Mouse (Mus musculus): ENCODE measurements around the gene Scrn3. TPM values are rescaled to one million over a fixed set of nuclear protein-coding genes. Genes with fewer than 3 reads are reported as not detected.

The Scrn3 gene
- total and polyA plus RNA-seq, 2 experiments from 2014 or later = 5.1 to 5.3 TPM

DNA sequence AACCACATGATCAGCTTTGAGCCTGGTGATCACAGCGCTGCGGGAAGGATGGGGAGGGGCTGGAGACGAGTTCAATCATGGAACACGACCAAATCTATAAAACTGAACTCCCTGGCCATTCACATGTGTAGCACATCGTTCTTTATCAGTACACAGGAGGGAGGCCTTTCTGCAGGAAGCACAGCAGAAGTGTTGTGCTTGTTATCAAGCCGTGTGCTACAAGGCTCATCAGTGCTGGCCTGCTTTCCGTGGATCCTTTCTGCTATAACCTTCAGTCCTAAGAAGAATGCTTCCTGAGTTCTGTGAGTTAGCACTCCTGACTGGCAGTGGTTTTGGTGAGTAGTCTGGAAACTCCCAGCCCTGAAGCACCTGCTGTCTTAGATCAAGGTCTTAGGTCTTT lies 17.4 kb upstream of the Scrn3 start:
- Histone ChIP-seq H3K9ac (no peak overlapping the region), H3K9me3 (ENCODE audit: low read length) (no peaks in the 10 kb centered on the region), H3K4me1 (ENCODE audit: insufficient read depth) (no peaks in the 10 kb centered on the region), H3K27me3 (ENCODE audit: insufficient read depth, low read length) (no peaks in the 10 kb centered on the region), H3K36me3 (ENCODE audit: insufficient read depth) (peaks cover 31% of the 10 kb centered on the region), H3K4me3 (ENCODE audit: low read depth, low read length) (no peak overlapping the region), H3K27ac (ENCODE audit: low read depth, low read length) (no peak overlapping the region), H3K4me2 (ENCODE audit: low read depth) (no peak overlapping the region)
- ATAC-seq = no peak
- TF ChIP-seq CTCF (IDR thresholded peaks at IDR 0.05; ENCODE audit: low read depth) = no peak
- no peak for DNase-seq
- WGBS = 85% methylated on average over 7 of the region's 7 CpGs

DNA sequence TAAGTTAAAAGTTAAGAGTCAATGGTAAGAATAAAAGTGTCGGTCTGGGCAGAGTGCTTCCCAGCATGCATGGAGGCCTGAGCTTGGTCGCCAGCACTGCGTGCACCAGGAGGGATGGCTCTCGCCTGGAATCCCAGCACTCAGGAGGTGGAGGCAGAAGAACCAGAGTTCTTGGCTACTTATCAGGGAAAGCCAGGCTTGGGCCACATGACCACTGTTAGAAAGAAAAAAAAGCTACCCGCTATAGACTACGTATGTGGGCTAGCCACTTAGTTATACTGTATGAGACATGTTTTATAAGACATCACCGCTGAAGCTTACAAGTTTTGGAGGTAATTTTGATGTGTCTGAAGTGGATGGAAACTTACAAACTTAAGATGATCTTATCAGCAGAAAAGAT lies 14.2 kb upstream of the Scrn3 start:
- TF ChIP-seq CTCF (IDR thresholded peaks at IDR 0.05; ENCODE audit: low read depth) = no peak
- Histone ChIP-seq H3K4me2 (ENCODE audit: low read depth) (no peak overlapping the region), H3K9ac (no peak overlapping the region), H3K4me3 (ENCODE audit: low read depth, low read length) (no peak overlapping the region), H3K36me3 (ENCODE audit: insufficient read depth) (peaks cover 27% of the 10 kb centered on the region), H3K27ac (ENCODE audit: low read depth, low read length) (no peak overlapping the region), H3K4me1 (ENCODE audit: insufficient read depth) (no peaks in the 10 kb centered on the region), H3K27me3 (ENCODE audit: insufficient read depth, low read length) (no peaks in the 10 kb centered on the region), H3K9me3 (ENCODE audit: low read length) (no peaks in the 10 kb centered on the region)
- DNase-seq (no peak), ATAC-seq (no peak)
- WGBS = 74% methylated on average over 7 of the region's 7 CpGs

DNA sequence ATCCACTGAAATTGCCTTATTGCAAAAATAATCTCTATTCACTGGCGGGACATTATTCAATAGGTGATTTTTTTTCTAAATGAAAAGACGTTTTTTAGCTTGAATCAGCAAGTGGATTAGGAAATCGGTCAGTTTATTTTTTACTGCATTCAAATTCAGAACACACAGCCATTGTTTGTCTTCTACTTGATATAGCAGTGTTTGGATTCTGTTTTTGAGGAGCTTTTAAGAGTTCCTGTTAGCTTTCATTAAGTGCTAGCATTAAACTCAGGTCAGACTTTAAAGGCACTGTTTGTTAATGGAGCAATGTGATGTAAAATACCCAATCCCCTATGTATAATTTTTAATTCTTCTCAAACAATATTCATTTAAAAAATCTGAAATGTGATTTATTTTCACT lies 13.6 kb upstream of the Scrn3 start:
- Histone ChIP-seq H3K9me3 (ENCODE audit: low read length) (no peaks in the 10 kb centered on the region), H3K36me3 (ENCODE audit: insufficient read depth) (peaks cover 32% of the 10 kb centered on the region), H3K4me2 (ENCODE audit: low read depth) (no peak overlapping the region), H3K4me1 (ENCODE audit: insufficient read depth) (no peaks in the 10 kb centered on the region), H3K4me3 (ENCODE audit: low read depth, low read length) (no peak overlapping the region), H3K9ac (no peak overlapping the region), H3K27me3 (ENCODE audit: insufficient read depth, low read length) (no peaks in the 10 kb centered on the region), H3K27ac (ENCODE audit: low read depth, low read length) (no peak overlapping the region)
- DNase-seq = no peak
- WGBS = 29% methylated on average over 3 of the region's 3 CpGs
- ATAC-seq = no peak
- TF ChIP-seq CTCF (IDR thresholded peaks at IDR 0.05; ENCODE audit: low read depth) = no peak

DNA sequence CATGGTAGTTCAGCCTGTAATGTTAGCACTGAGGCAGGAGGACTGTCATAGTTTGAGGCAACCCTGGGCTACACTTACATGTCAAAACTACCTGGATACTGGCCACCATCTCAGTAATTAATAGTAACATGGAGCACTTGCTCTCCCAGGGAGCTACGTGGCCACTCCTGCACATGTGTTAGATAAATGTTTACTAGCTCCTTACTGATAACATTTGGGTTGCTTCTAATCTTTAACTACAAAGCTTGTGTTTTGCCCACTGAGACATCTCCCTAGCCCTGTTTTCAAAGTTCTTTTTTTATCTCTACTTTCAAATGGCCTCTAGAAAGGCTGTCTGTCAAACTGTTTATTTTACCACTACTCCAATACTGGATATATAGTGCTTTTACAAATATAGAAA lies 10.4 kb upstream of the Scrn3 start:
- Histone ChIP-seq H3K9ac (no peak overlapping the region), H3K27me3 (ENCODE audit: insufficient read depth, low read length) (no peaks in the 10 kb centered on the region), H3K27ac (ENCODE audit: low read depth, low read length) (no peak overlapping the region), H3K4me1 (ENCODE audit: insufficient read depth) (no peaks in the 10 kb centered on the region), H3K36me3 (ENCODE audit: insufficient read depth) (peaks cover 45% of the 10 kb centered on the region), H3K4me3 (ENCODE audit: low read depth, low read length) (no peak overlapping the region), H3K4me2 (ENCODE audit: low read depth) (no peak overlapping the region), H3K9me3 (ENCODE audit: low read length) (no peaks in the 10 kb centered on the region)
- ATAC-seq (no peak), DNase-seq (no peak)
- WGBS = 90% methylated on average over 1 of the region's 1 CpGs
- no peak for TF ChIP-seq CTCF (IDR thresholded peaks at IDR 0.05; ENCODE audit: low read depth)

DNA sequence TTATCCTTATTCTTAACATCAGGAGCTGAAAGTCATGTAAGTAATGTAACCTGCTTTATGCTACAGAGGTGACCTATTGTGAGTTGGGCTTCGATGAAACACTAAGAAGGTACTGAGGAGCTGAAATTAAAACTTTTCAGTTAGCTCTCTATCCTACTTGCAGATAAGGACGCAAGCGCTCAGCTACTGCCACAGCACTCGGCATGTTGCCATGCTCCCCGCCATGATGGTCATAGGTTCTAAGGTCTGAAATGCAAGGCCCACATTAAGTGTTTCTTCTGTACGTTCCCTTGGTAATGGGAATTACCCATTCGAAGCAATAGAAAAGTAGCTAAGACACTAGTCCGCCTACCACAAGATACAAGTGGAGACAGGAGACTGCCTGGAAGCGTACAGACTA lies 9.7 kb upstream of the Scrn3 start:
- WGBS = 97% methylated on average over 9 of the region's 9 CpGs
- H3K4me2 ChIP-seq (ENCODE audit: low read depth) = no peak overlapping the region
- peaks cover 51% of the 10 kb centered on the region for H3K36me3 ChIP-seq (ENCODE audit: insufficient read depth)
- ATAC-seq = no peak
- H3K4me3 ChIP-seq (ENCODE audit: low read depth, low read length) = no peak overlapping the region
- H3K9ac ChIP-seq = no peak overlapping the region
- no peaks in the 10 kb centered on the region for H3K9me3 ChIP-seq (ENCODE audit: low read length)
- H3K27me3 ChIP-seq (ENCODE audit: insufficient read depth, low read length) = no peaks in the 10 kb centered on the region
- DNase-seq = no peak
- H3K27ac ChIP-seq (ENCODE audit: low read depth, low read length) = no peak overlapping the region
- no peak for TF ChIP-seq CTCF (IDR thresholded peaks at IDR 0.05; ENCODE audit: low read depth)
- no peaks in the 10 kb centered on the region for H3K4me1 ChIP-seq (ENCODE audit: insufficient read depth)

DNA sequence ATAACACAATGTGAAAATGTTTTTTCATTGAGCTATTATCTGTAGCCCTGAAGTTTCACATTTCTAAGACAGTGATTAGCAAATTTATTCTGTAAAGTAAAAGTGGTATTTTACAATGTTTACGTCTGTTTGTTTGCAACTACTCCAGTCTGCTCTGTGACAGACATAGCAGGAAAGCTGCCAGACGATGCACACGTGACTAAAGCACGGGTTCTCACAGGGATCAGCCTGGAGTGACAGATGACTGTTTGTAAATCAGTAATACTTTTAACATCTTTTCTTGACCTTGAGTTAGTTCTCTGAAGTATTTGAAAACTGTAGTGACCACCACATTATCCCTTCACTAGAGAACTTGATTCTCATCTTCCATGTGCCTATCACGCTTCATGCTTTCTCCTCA lies 7.9 kb upstream of the Scrn3 start:
- peaks cover 56% of the 10 kb centered on the region for H3K36me3 ChIP-seq (ENCODE audit: insufficient read depth)
- H3K4me2 ChIP-seq (ENCODE audit: low read depth) = no peak overlapping the region
- no peak for ATAC-seq
- WGBS = 85% methylated on average over 5 of the region's 5 CpGs
- no peak overlapping the region for H3K4me3 ChIP-seq (ENCODE audit: low read depth, low read length)
- no peak overlapping the region for H3K27ac ChIP-seq (ENCODE audit: low read depth, low read length)
- no peak for TF ChIP-seq CTCF (IDR thresholded peaks at IDR 0.05; ENCODE audit: low read depth)
- no peaks in the 10 kb centered on the region for H3K27me3 ChIP-seq (ENCODE audit: insufficient read depth, low read length)
- no peak overlapping the region for H3K9ac ChIP-seq
- DNase-seq = no peak
- H3K4me1 ChIP-seq (ENCODE audit: insufficient read depth) = no peaks in the 10 kb centered on the region
- no peaks in the 10 kb centered on the region for H3K9me3 ChIP-seq (ENCODE audit: low read length)

DNA sequence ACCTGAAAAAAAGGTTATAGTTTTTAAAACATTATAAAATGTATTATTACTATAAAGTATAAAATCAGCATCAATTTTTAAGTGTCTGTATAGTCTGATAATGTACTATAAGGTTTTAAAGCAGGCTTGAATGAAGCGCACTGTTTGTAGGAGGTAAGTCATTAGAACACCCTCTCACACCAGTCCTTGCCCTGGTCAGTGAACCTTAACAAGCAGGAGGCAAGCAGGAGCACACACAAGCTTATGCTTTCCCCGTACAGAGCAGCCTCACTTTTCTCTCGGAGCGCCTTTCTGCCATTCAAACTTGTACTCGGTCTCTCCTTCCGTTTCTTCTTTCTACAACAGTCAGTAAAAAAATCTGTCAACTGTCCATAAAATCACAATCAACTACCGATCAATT lies 6.4 kb upstream of the Scrn3 start:
- Histone ChIP-seq H3K9ac (no peak overlapping the region), H3K27ac (ENCODE audit: low read depth, low read length) (no peak overlapping the region), H3K27me3 (ENCODE audit: insufficient read depth, low read length) (no peaks in the 10 kb centered on the region), H3K9me3 (ENCODE audit: low read length) (no peaks in the 10 kb centered on the region), H3K4me1 (ENCODE audit: insufficient read depth) (no peaks in the 10 kb centered on the region), H3K4me3 (ENCODE audit: low read depth, low read length) (no peak overlapping the region), H3K4me2 (ENCODE audit: low read depth) (no peak overlapping the region), H3K36me3 (ENCODE audit: insufficient read depth) (peaks cover 62% of the 10 kb centered on the region)
- ATAC-seq (no peak), DNase-seq (no peak)
- TF ChIP-seq CTCF (IDR thresholded peaks at IDR 0.05; ENCODE audit: low read depth) = no peak
- 88% methylated on average over 7 of the region's 7 CpGs for WGBS

DNA sequence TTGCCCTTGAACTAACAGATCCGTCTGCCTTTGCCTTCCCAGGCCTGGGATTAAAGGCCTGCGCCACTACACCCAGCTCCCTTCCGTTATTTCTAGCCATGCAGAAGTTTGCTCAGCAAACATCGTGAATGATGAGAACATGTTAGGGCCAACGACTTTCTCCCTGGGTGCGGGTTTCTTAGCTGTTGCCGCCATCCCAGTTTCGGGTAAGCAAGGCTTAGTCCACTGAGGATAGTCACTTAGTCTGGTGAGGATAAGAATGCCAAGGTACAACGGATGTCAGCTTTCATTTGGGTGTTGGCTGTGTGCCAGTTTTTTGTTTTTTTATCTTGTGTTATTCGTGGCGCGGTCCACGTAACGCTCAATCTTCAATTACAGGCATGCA lies 708 bp downstream of the Scrn3 start:
- H3K27ac ChIP-seq (ENCODE audit: low read depth, low read length) = peak overlapping the region; percentile 78; the same call in 1 of the 2 replicates
- 36% methylated on average over 14 of the region's 14 CpGs for WGBS
- DNase-seq (peak; percentile 35), ATAC-seq (no peak)
- H3K4me1 ChIP-seq (ENCODE audit: insufficient read depth) = peaks cover 4% of the 10 kb centered on the region; the same call in 1 of the 2 replicates
- H3K36me3 ChIP-seq (ENCODE audit: insufficient read depth) = peaks cover 13% of the 10 kb centered on the region; the same call in 1 of the 2 replicates
- no peaks in the 10 kb centered on the region for H3K27me3 ChIP-seq (ENCODE audit: insufficient read depth, low read length)
- H3K9ac ChIP-seq = peak overlapping the region; percentile 58; the same call in 1 of the 2 replicates
- no peaks in the 10 kb centered on the region for H3K9me3 ChIP-seq (ENCODE audit: low read length)
- H3K4me3 ChIP-seq (ENCODE audit: low read depth, low read length) = peak overlapping the region; percentile 86
- no peak for TF ChIP-seq CTCF (IDR thresholded peaks at IDR 0.05; ENCODE audit: low read depth)
- H3K4me2 ChIP-seq (ENCODE audit: low read depth) = peak overlapping the region; percentile 62

Data from forebrain, postnatal 0 days (tissue).